Mouse (Mus musculus): ENCODE measurements at regions not wholly inside any gene's neighbourhood (a gene's known extent, or its start where the extent isn't known, plus 50 kb on each side); places are given as distances from the start of the nearest gene placed in this dataset.

DNA sequence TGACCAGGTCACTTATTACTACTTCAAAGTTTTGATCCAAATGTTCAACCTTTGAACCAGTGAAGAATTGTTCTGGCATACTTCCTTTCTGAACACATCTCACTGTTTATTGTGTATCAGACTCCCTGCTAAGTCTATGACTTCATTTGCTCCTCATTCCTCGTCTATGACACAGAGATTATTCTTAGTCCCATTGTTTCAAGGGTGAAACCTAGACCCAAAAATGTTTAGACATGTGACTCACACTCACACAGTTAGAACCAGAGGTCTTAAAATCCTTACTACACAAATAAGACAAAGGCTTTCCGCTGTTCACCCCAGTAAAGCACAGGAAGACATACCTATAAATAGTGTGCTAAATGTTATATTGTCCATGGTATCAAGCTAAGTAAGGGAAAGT is 829.0 kb upstream of the Car8 start:
- no peaks in the 10 kb centered on the region for H3K27me3 ChIP-seq (ENCODE audit: control insufficient read depth, insufficient read depth, low read length)
- DNase-seq: no peak
- no peaks in the 10 kb centered on the region for H3K4me1 ChIP-seq (ENCODE audit: control insufficient read depth, insufficient read depth, low read length)
- ATAC-seq (ENCODE audit: low FRiP score, low TSS enrichment): no peak
- no peak overlapping the region for H3K9ac ChIP-seq (replicated peaks; ENCODE audit: low read length)
- H3K36me3 ChIP-seq (ENCODE audit: control insufficient read depth, insufficient read depth, low read length): no peaks in the 10 kb centered on the region
- no peak overlapping the region for H3K4me3 ChIP-seq (replicated peaks; ENCODE audit: low read depth, low read length)
- 78% methylated on average over 2 of the region's 2 CpGs for WGBS
- no peak overlapping the region for H3K4me2 ChIP-seq (ENCODE audit: low read length)
- no peaks in the 10 kb centered on the region for H3K9me3 ChIP-seq (ENCODE audit: control insufficient read depth, low read length)
- H3K27ac ChIP-seq (replicated peaks; ENCODE audit: low read depth, low read length): no peak overlapping the region

DNA sequence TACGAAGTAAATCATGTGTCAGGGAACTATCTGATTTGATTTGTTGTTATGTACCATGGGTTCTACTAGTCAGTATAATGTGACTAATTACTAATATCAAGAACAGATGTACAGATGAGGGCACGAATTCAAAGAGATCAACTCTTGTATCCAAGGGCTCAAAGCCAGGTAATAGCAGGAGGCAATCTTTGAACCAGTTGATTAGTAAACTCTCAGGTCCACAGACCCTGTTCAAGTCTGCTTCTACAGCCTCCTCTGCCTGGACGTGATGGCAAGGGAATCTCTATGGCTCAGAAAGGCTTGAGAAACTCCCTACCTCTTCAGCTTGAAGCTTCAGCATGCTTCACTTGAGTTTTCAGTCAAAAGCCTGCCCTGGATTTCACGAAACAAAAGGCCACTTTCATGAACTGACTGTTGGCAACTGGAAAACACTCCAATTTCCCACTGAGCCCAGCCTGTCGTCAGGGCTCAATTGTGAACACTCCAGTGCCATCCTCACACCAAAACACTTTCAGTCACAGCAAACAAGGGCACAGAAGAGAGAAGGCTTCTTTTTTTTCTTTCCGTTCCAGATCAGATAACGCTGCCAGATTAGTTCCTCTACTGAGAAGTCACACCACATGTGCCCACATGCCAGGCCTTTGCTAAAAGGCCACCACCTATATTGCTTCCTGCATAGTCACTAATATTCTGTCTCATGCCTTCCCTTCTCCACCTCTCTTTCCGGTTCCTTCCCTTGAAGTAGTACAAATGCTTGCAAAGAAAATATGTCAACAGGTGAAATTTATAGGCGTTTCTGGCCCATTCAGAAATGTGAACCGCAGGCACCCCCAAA is 827.4 kb upstream of the Car8 start:
- no peaks in the 10 kb centered on the region for H3K27me3 ChIP-seq (ENCODE audit: control insufficient read depth, insufficient read depth, low read length)

DNA sequence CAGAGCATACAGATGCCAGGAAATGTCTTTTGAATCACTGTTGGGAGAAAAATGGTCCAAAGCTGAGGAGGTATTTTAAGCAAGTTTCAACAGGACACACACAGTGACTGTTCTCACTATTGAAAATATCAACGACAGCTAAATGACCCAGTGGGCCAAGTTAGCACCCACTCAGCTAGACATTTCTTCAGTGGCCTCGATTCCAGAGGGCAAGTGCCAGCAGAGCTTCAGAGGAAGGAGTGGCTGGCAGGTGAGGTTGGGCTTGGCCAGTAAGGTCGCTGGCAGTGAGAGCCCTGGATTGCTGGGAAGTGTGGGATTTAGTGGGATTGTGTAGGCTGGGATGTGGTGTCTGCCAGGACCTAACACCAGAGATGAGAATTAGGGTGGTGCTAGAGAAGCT is 823.1 kb upstream of the Car8 start:
- H3K4me2 ChIP-seq (ENCODE audit: low read length): no peak overlapping the region
- DNase-seq (no peak), ATAC-seq (ENCODE audit: low FRiP score, low TSS enrichment) (no peak)
- H3K9ac ChIP-seq (replicated peaks; ENCODE audit: low read length): no peak overlapping the region
- H3K4me3 ChIP-seq (replicated peaks; ENCODE audit: low read depth, low read length): no peak overlapping the region
- 70% methylated on average over 3 of the region's 3 CpGs for WGBS
- no peaks in the 10 kb centered on the region for H3K36me3 ChIP-seq (ENCODE audit: control insufficient read depth, insufficient read depth, low read length)
- H3K27ac ChIP-seq (replicated peaks; ENCODE audit: low read depth, low read length): no peak overlapping the region
- no peaks in the 10 kb centered on the region for H3K9me3 ChIP-seq (ENCODE audit: control insufficient read depth, low read length)
- H3K4me1 ChIP-seq (ENCODE audit: control insufficient read depth, insufficient read depth, low read length): no peaks in the 10 kb centered on the region
- no peaks in the 10 kb centered on the region for H3K27me3 ChIP-seq (ENCODE audit: control insufficient read depth, insufficient read depth, low read length)

More for the DNA sequence above, 827.4 kb upstream of the Car8 start:
- WGBS: 75% methylated on average over 10 of the region's 10 CpGs
- Histone ChIP-seq H3K4me1 (ENCODE audit: control insufficient read depth, insufficient read depth, low read length) (no peaks in the 10 kb centered on the region), H3K4me2 (ENCODE audit: low read length) (no peak overlapping the region), H3K27ac (replicated peaks; ENCODE audit: low read depth, low read length) (no peak overlapping the region), H3K9me3 (ENCODE audit: control insufficient read depth, low read length) (no peaks in the 10 kb centered on the region), H3K9ac (replicated peaks; ENCODE audit: low read length) (no peak overlapping the region), H3K36me3 (ENCODE audit: control insufficient read depth, insufficient read depth, low read length) (no peaks in the 10 kb centered on the region), H3K4me3 (replicated peaks; ENCODE audit: low read depth, low read length) (no peak overlapping the region)
- ATAC-seq (ENCODE audit: low FRiP score, low TSS enrichment) (no peak), DNase-seq (no peak)

DNA sequence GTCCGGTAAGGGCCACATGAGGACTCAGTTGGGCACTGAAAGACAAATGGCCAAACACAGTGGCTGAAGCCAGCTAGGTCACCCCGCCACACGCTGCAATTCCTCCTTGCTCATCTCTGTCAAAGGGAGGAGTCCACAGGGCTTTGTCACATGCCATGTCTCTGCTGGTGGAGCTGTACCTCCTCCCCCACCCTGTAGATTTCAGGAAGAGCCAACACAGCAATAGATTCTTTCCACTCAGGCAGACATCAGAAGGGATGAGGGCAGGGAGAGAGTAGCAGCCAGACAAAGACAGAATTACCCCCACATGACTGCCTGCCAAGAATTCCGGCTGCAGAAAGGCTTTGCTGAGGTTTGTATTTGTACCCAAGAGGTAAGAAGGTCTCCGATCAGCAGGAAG is 821.4 kb upstream of the Car8 start:
- DNase-seq: peak; percentile 30
- 46% methylated on average over 5 of the region's 5 CpGs for WGBS
- H3K4me1 ChIP-seq (ENCODE audit: control insufficient read depth, insufficient read depth, low read length): no peaks in the 10 kb centered on the region

DNA sequence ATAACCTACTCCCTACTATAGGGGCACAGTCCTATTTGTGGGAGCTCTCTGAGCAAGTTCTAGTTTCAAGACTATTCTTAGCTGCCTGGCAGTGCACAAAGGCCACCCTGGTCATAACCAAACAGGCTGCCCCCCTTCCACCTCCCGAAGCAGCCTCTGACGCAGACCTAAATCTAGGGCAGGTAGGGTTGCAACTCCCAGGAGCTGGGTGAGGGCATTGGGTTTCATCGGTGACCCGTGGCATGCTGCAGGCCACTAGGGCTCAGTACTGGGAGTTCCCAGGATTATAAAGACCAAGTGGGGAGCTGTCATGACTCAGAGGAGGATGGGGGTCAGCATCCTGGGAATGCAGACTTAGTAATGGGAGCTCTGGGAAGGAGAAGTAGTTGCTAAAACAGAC is 818.8 kb upstream of the Car8 start:
- Histone ChIP-seq H3K36me3 (ENCODE audit: control insufficient read depth, insufficient read depth, low read length) (no peaks in the 10 kb centered on the region), H3K27ac (replicated peaks; ENCODE audit: low read depth, low read length) (no peak overlapping the region), H3K27me3 (ENCODE audit: control insufficient read depth, insufficient read depth, low read length) (no peaks in the 10 kb centered on the region), H3K9ac (replicated peaks; ENCODE audit: low read length) (no peak overlapping the region), H3K4me1 (ENCODE audit: control insufficient read depth, insufficient read depth, low read length) (no peaks in the 10 kb centered on the region), H3K9me3 (ENCODE audit: control insufficient read depth, low read length) (no peaks in the 10 kb centered on the region), H3K4me2 (ENCODE audit: low read length) (no peak overlapping the region), H3K4me3 (replicated peaks; ENCODE audit: low read depth, low read length) (no peak overlapping the region)
- 68% methylated on average over 4 of the region's 4 CpGs for WGBS
- DNase-seq (no peak), ATAC-seq (ENCODE audit: low FRiP score, low TSS enrichment) (no peak)

More for the DNA sequence above, 821.4 kb upstream of the Car8 start:
- H3K4me3 ChIP-seq (replicated peaks; ENCODE audit: low read depth, low read length): no peak overlapping the region
- no peaks in the 10 kb centered on the region for H3K9me3 ChIP-seq (ENCODE audit: control insufficient read depth, low read length)
- no peak overlapping the region for H3K4me2 ChIP-seq (ENCODE audit: low read length)
- no peaks in the 10 kb centered on the region for H3K27me3 ChIP-seq (ENCODE audit: control insufficient read depth, insufficient read depth, low read length)
- no peaks in the 10 kb centered on the region for H3K36me3 ChIP-seq (ENCODE audit: control insufficient read depth, insufficient read depth, low read length)
- ATAC-seq (ENCODE audit: low FRiP score, low TSS enrichment): no peak
- no peak overlapping the region for H3K9ac ChIP-seq (replicated peaks; ENCODE audit: low read length)
- no peak overlapping the region for H3K27ac ChIP-seq (replicated peaks; ENCODE audit: low read depth, low read length)

DNA sequence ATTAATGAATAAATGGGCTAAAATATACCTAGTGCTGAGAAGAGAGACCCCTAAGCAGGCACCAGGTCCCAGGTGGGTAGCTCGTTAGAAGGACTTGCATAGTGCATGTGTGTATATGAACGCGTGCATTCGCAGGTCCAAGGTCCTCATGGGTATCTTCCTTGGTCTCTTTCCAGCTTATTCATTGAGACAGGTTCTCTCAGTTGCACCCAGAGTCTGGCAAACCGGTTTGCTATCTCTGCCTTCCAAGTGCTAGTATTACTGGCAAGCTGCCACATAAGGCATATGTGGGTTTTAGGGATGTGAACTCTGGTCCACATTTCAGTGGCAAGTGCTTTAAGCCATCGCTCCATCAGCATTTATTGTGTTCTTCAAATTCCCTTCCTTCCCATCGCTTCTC is 818.3 kb upstream of the Car8 start:
- Histone ChIP-seq H3K4me1 (ENCODE audit: control insufficient read depth, insufficient read depth, low read length) (no peaks in the 10 kb centered on the region), H3K9me3 (ENCODE audit: control insufficient read depth, low read length) (no peaks in the 10 kb centered on the region), H3K27ac (replicated peaks; ENCODE audit: low read depth, low read length) (no peak overlapping the region), H3K9ac (replicated peaks; ENCODE audit: low read length) (no peak overlapping the region), H3K4me2 (ENCODE audit: low read length) (no peak overlapping the region), H3K36me3 (ENCODE audit: control insufficient read depth, insufficient read depth, low read length) (no peaks in the 10 kb centered on the region), H3K27me3 (ENCODE audit: control insufficient read depth, insufficient read depth, low read length) (no peaks in the 10 kb centered on the region), H3K4me3 (replicated peaks; ENCODE audit: low read depth, low read length) (no peak overlapping the region)
- 86% methylated on average over 7 of the region's 7 CpGs for WGBS
- no peak for ATAC-seq (ENCODE audit: low FRiP score, low TSS enrichment)
- DNase-seq: no peak

DNA sequence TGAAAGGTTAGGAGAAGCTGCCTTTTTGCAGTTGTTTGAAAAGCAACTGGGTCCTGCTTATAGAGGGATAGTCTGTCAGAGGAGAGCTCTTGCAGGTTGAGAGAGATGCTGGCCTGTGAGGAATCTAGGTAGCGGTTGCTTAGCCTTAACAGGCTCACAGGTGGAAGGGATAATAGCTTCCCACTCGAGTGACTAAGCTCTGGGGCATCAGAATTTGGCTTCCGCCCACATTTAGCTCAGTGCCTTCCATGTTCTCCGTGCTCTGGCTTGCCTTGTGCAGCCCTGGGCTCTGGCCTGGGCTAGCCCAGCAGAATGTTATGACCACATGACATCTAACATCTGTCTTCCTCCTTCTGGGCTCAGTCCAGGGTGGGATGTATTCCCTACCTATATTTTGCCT is 817.0 kb upstream of the Car8 start:
- Histone ChIP-seq H3K27ac (replicated peaks; ENCODE audit: low read depth, low read length) (no peak overlapping the region), H3K4me2 (ENCODE audit: low read length) (no peak overlapping the region), H3K4me1 (ENCODE audit: control insufficient read depth, insufficient read depth, low read length) (no peaks in the 10 kb centered on the region), H3K9ac (replicated peaks; ENCODE audit: low read length) (no peak overlapping the region), H3K4me3 (replicated peaks; ENCODE audit: low read depth, low read length) (no peak overlapping the region), H3K36me3 (ENCODE audit: control insufficient read depth, insufficient read depth, low read length) (no peaks in the 10 kb centered on the region), H3K9me3 (ENCODE audit: control insufficient read depth, low read length) (no peaks in the 10 kb centered on the region), H3K27me3 (ENCODE audit: control insufficient read depth, insufficient read depth, low read length) (no peaks in the 10 kb centered on the region)
- no peak for DNase-seq
- WGBS: 76% methylated on average over 4 of the region's 4 CpGs
- no peak for ATAC-seq (ENCODE audit: low FRiP score, low TSS enrichment)

DNA sequence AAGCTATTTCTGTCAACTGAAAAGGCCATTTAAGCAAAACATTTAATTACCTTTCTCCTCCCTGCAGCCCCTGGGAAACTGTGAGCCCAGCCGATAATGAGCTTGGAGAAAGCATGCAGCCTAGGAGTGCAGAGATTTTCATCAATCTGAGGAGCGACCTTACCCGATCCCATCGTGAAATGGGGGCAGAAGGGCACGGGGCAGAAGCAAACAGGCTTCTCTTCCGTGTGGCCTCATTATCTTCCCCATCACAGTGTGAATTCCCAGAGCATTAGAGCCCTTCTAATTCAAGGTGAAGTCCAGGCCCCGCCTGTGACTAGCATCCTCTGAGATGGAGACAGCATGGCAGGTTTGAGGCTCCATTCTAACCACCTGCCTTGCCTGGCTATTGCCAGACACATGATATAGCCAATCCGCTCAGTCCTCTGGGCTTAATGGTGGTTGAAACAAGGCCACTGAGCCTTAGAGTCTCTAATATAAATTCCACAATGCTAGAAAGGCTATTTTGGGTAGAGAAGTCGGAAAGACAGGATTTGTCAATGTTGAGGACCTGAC is 816.5 kb upstream of the Car8 start:
- no peaks in the 10 kb centered on the region for H3K27me3 ChIP-seq (ENCODE audit: control insufficient read depth, insufficient read depth, low read length)
- DNase-seq (no peak), ATAC-seq (ENCODE audit: low FRiP score, low TSS enrichment) (no peak)
- no peak overlapping the region for H3K4me2 ChIP-seq (ENCODE audit: low read length)
- no peaks in the 10 kb centered on the region for H3K4me1 ChIP-seq (ENCODE audit: control insufficient read depth, insufficient read depth, low read length)
- H3K27ac ChIP-seq (replicated peaks; ENCODE audit: low read depth, low read length): no peak overlapping the region
- 69% methylated on average over 9 of the region's 9 CpGs for WGBS
- no peaks in the 10 kb centered on the region for H3K9me3 ChIP-seq (ENCODE audit: control insufficient read depth, low read length)
- no peak overlapping the region for H3K9ac ChIP-seq (replicated peaks; ENCODE audit: low read length)
- H3K4me3 ChIP-seq (replicated peaks; ENCODE audit: low read depth, low read length): no peak overlapping the region
- H3K36me3 ChIP-seq (ENCODE audit: control insufficient read depth, insufficient read depth, low read length): no peaks in the 10 kb centered on the region

DNA sequence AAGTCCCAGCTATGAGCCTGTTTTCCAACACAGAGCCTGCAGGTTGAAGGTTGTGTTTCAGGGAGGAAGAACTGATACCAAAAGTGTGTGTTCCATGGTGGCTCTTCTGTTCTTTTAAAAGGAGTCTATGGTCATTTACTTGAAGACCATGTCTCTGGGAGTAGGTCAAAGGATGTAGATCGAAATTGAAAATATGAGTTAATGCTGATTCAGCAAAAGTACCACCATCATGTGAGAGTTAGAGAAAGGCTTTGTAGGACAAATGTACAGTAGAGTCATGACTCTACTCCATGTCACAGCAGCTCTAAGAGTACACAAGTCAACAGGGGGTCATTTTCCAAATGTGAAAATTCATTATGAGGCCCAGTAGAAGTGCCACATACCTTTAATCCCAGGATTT is 810.0 kb upstream of the Car8 start:
- no peak overlapping the region for H3K9ac ChIP-seq (replicated peaks; ENCODE audit: low read length)
- ATAC-seq (ENCODE audit: low FRiP score, low TSS enrichment): no peak

More for the DNA sequence above, 810.0 kb upstream of the Car8 start:
- no peak for DNase-seq
- Histone ChIP-seq H3K4me1 (ENCODE audit: control insufficient read depth, insufficient read depth, low read length) (no peaks in the 10 kb centered on the region), H3K36me3 (ENCODE audit: control insufficient read depth, insufficient read depth, low read length) (no peaks in the 10 kb centered on the region), H3K4me2 (ENCODE audit: low read length) (no peak overlapping the region), H3K27me3 (ENCODE audit: control insufficient read depth, insufficient read depth, low read length) (no peaks in the 10 kb centered on the region), H3K4me3 (replicated peaks; ENCODE audit: low read depth, low read length) (no peak overlapping the region), H3K9me3 (ENCODE audit: control insufficient read depth, low read length) (no peaks in the 10 kb centered on the region), H3K27ac (replicated peaks; ENCODE audit: low read depth, low read length) (no peak overlapping the region)
- WGBS: 85% methylated on average over 1 of the region's 1 CpGs
